Mouse (Mus musculus) forebrain, embryonic 16.5 days (tissue): Measurements from ENCODE around the gene Pign. TPM values are rescaled to one million over a fixed set of nuclear protein-coding genes. Genes with fewer than 3 reads are reported as not detected.

Experiments used
- microRNA-seq: library from miRNA; unstranded; fragments of <30 nt; microRNA quantifications from one replicate; pipeline ENCODE4, GENCODE M21; 2017
- polyA plus RNA-seq: library from polyadenylated mRNA; unstranded; fragments of >200 nt; fragmentation: Nextera tagmentation; extraction: Ambion mirVana; gene quantifications from 2 replicates; pipeline ENCODE4 v1.2.1, GENCODE M21; 2015

Gene Pign
- polyA plus RNA-seq, 1 experiment from 2014 or later: 12.1 TPM

Small RNAs within 50 kb of the gene (microRNA-seq; reads per million reads assigned to microRNA genes)
- not detected for gene Gm22426

Other genes with a start within 250 kb of the Pign start
- gene Relch, start 184 bp upstream of the Pign start, polyA plus RNA-seq: 46.9 TPM in 2 replicates
- 0.18 and 0.19 TPM in 2 replicates for gene Tnfrsf11a, start 117.0 kb upstream of the Pign start, polyA plus RNA-seq